Mouse (Mus musculus) small intestine, adult 2 months (tissue): ENCODE measurements around the gene Ctsh.

Experiments used
- CTCF ChIP-seq: fragments of 200-500 bp; IDR thresholded peaks from 2 replicates; pipeline ENCODE4 v1.5.1; 2012; ENCODE audit warnings: low read depth, mild to moderate bottlenecking, control low read depth, inconsistent platforms, low read length, moderate library complexity, mixed read lengths; ENCODE audit not compliant: insufficient replicate concordance, insufficient read length; ENCODE audit errors: extremely low read depth
- POLR2A ChIP-seq: fragments of 200-500 bp; IDR thresholded peaks from 2 replicates; pipeline ENCODE4 v1.6.1; 2012; ENCODE audit warnings: low read depth, mild to moderate bottlenecking, control low read depth, inconsistent platforms, low read length, moderate library complexity

DNA sequence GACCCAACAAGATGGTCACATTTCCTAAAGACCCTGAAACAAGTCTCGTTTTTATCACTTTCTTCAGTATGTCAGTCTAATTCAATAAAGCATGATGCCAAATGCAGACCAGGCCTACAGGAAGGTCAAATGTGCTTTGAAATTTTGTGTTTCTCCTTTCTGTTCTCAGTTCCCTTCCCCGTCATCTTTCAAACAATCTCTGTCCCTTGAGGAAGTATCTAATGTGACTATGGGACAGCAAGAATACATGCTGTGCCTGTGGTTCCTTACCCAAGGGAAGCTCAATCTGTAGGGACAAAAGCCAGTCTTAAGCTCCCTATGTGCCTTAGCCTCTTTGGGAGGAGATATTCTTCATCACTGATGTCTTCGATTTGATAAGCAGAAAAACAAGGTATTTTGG is 39.3 kb upstream of the Ctsh start:
- TF ChIP-seq CTCF (no peak), POLR2A (no peak)
